In genomic region chr10:44427426-44427825, GRCm38 (mm10) we compare ENCODE assay signal across 13 mouse cellular contexts.
DNase-seq lines count a peak whose midpoint lies in the region; ATAC-seq and TF ChIP-seq lines count a peak whose summit lies in the region.
"Had no signal": no experiment of that assay in that cellular context is flagged by ENCODE, and none has a peak within 500 bp of the region (broad histone marks: within the 10 kb centered on the region; RNA-seq: fewer than 3 reads in every experiment).

No protein-coding gene starts in this region.

- WGBS in liver, adult 2 months, result 41% methylated on average over 11 of the region's 11 CpGs
- 89% methylated on average over 11 of the region's 11 CpGs for WGBS in liver, embryonic 12.5 days (ENCODE audit: insufficient replicate concordance)
- 84% methylated on average over 11 of the region's 11 CpGs for whole genome bisulfite sequencing in stomach, embryonic 15.5 days

- peak overlapping the region; percentile 56 for H3K4me3 ChIP-seq in liver, adult 2 months (ENCODE audit: insufficient read depth, low read depth, low read length)
- no peak overlapping the region for H3K4me3 ChIP-seq in liver, embryonic 12.5 days
- H3K4me3 ChIP-seq in stomach, embryonic 15.5 days (replicated peaks), result no peak overlapping the region
- H3K4me3 ChIP-seq: heart, embryonic 10.5 days; midbrain, embryonic 10.5 days; neural tube, embryonic 12.5 days had no signal

- H3K9ac ChIP-seq in liver, adult 2 months (ENCODE audit: low read depth, low read length), result no peak overlapping the region
- H3K9ac ChIP-seq in liver, embryonic 12.5 days, result no peak overlapping the region
- H3K9ac ChIP-seq in stomach, embryonic 15.5 days, result no peak overlapping the region
- H3K9ac ChIP-seq: neural tube, embryonic 12.5 days had no signal

- H3K36me3 ChIP-seq in liver, adult 2 months (ENCODE audit: control insufficient read depth, insufficient read depth, low read length), result no peaks in the 10 kb centered on the region
- no peaks in the 10 kb centered on the region for H3K36me3 ChIP-seq in liver, embryonic 12.5 days
- H3K36me3 ChIP-seq in stomach, embryonic 15.5 days, result no peaks in the 10 kb centered on the region
- H3K36me3 ChIP-seq: heart, embryonic 10.5 days; midbrain, embryonic 10.5 days; neural tube, embryonic 12.5 days had no signal

- no peak for ATAC-seq in liver, embryonic 12.5 days
- ATAC-seq in inflammation-experienced regulatory T-cells, adult 6 months, result peak; percentile 61
- no peak for ATAC-seq in stomach, embryonic 15.5 days (ENCODE audit: insufficient read depth, low FRiP score, low read depth)

- no peak for TF ChIP-seq POLR2A in liver, adult 2 months (IDR thresholded peaks at IDR 0.05; ENCODE audit: extremely low read depth, insufficient read depth, low read length)
- TF ChIP-seq POLR2A in brain, embryonic 14.5 days (IDR thresholded peaks at IDR 0.05; ENCODE audit: borderline replicate concordance, extremely low read depth, insufficient read depth, insufficient read length, poor library complexity, severe bottlenecking), result no peak

- no peaks in the 10 kb centered on the region for H3K9me3 ChIP-seq in liver, embryonic 12.5 days (replicated peaks)
- no peaks in the 10 kb centered on the region for H3K9me3 ChIP-seq in stomach, embryonic 15.5 days
- H3K9me3 ChIP-seq: heart, embryonic 10.5 days; midbrain, embryonic 10.5 days; neural tube, embryonic 12.5 days had no signal

- no peaks in the 10 kb centered on the region for H3K27me3 ChIP-seq in liver, adult 2 months (ENCODE audit: control insufficient read depth, insufficient read depth, low read length)
- no peaks in the 10 kb centered on the region; the same call in 1 of the 2 replicates for H3K27me3 ChIP-seq in liver, embryonic 12.5 days (replicated peaks)
- no peaks in the 10 kb centered on the region for H3K27me3 ChIP-seq in stomach, embryonic 15.5 days (replicated peaks)
- H3K27me3 ChIP-seq: neural tube, embryonic 12.5 days had no signal

- TF ChIP-seq CTCF in liver, adult 2 months (IDR thresholded peaks at IDR 0.05; ENCODE audit: low read depth, low read length), result no peak
- no peak for TF ChIP-seq CTCF in brain, embryonic 14.5 days (IDR thresholded peaks at IDR 0.05; ENCODE audit: borderline replicate concordance, extremely low read depth, insufficient read depth, insufficient read length)

- peaks cover 9% of the 10 kb centered on the region; the same call in 1 of the 2 replicates for H3K4me1 ChIP-seq in liver, adult 2 months (ENCODE audit: control insufficient read depth, insufficient read depth, low read length)
- H3K4me1 ChIP-seq in liver, embryonic 12.5 days, result no peaks in the 10 kb centered on the region
- 0 out of 2 replicates have a peak, but pooled peaks cover 3% of the 10 kb centered on the region for H3K4me1 ChIP-seq in stomach, embryonic 15.5 days
- H3K4me1 ChIP-seq: neural tube, embryonic 12.5 days had no signal

- intact Hi-C loops in gastrocnemius, postnatal 14 days (cut with DNase I; ENCODE audit: low total_unique reads), result no loop called here

- peak; percentile 75 for DNase-seq in liver, adult 2 months (ENCODE audit: extremely low read depth, low read depth, low spot score)
- peak; percentile 10 for DNase-seq in brain, embryonic 14.5 days (ENCODE audit: low read depth)
- DNase-seq in urinary bladder, postnatal 25 days (ENCODE audit: low spot score), result no peak
- DNase-seq in gastrocnemius, postnatal 14 days, result no peak
- DNase-seq: cerebellum, postnatal 36 days; right cerebral cortex, adult 18-20 months; thymus, postnatal 4 days had no signal

- H3K27ac ChIP-seq in liver, adult 2 months (replicated peaks; ENCODE audit: insufficient read depth, low read depth, low read length), result no peak overlapping the region
- no peak overlapping the region for H3K27ac ChIP-seq in liver, embryonic 12.5 days
- peak overlapping the region; percentile 45; the same call in 1 of the 2 replicates for H3K27ac ChIP-seq in stomach, embryonic 15.5 days
- H3K27ac ChIP-seq: midbrain, embryonic 10.5 days; neural tube, embryonic 12.5 days had no signal

- no peaks in the 10 kb centered on the region for H3K79me2 ChIP-seq in liver, adult 2 months (ENCODE audit: control insufficient read depth, insufficient read depth, low read length)

- no peak overlapping the region for H3K4me2 ChIP-seq in liver, embryonic 12.5 days
- no peak overlapping the region for H3K4me2 ChIP-seq in stomach, embryonic 15.5 days
- H3K4me2 ChIP-seq: neural tube, embryonic 12.5 days had no signal

Comparison
In these comparisons a context has a peak if more than half of its experiments do, and no peak if none do; other contexts are left out.
1. DNase-seq: peak in liver, adult 2 months (single experiment) and brain, embryonic 14.5 days (single experiment); none in urinary bladder, postnatal 25 days (single experiment) and gastrocnemius, postnatal 14 days (single experiment).